Mouse (Mus musculus): ENCODE measurements around the gene Cfc1. TPM values are rescaled to one million over a fixed set of nuclear protein-coding genes. Genes with fewer than 3 reads are reported as not detected.

The Cfc1 gene
- total RNA-seq, 2 experiments from 2014 or later = not detected

Other genes starting within 250 kb of the Cfc1 start
- gene Ccdc115, start 96.0 kb upstream of the Cfc1 start, total RNA-seq (2021) = 10 to 100 TPM in 1 of 2 experiments, 1 to 10 TPM in 1; 8.3 to 10.2 TPM
- gene Imp4, start 95.8 kb upstream of the Cfc1 start, total RNA-seq (2021) = 10 to 100 TPM; 12.0 to 12.6 TPM
- gene Ptpn18, start 75.9 kb upstream of the Cfc1 start, total RNA-seq (2021) = 1 to 10 TPM in 1 of 2 experiments, under 1 TPM in 1; 0.92 to 2.6 TPM
- not detected for gene Prss39, start 37.2 kb upstream of the Cfc1 start, total RNA-seq (2021)
- gene Prss40, start 25.3 kb downstream of the Cfc1 start, total RNA-seq (2021) = not detected
- not detected for gene Amer3, start 44.0 kb downstream of the Cfc1 start, total RNA-seq (2021)